Mouse (Mus musculus): ENCODE results near the gene Clec2l.

The Clec2l gene

GRCm38 (mm10) chr6:38662714-38663615, at the start of gene Clec2l:
Gene Clec2l, plus strand, starts transcription at chr6:38663069.
- DNase-seq (ENCODE audit: low spot score), result peak; percentile 59

- no peak for DNase-seq (ENCODE audit: low spot score)
Measured at GRCm38 (mm10) chr6:38622406-38622805, 40.5 kb upstream of the Clec2l start.

GRCm38 (mm10) chr6:38623457-38623856, 39.4 kb upstream of the Clec2l start:
- DNase-seq (ENCODE audit: low spot score), result no peak

GRCm38 (mm10) chr6:38624439-38624838, 38.4 kb upstream of the Clec2l start:
- DNase-seq (ENCODE audit: low spot score), result no peak

- DNase-seq (ENCODE audit: low spot score), result no peak
Measured at GRCm38 (mm10) chr6:38626086-38626485, 36.8 kb upstream of the Clec2l start.

- no peak for DNase-seq (ENCODE audit: low spot score)
Measured at GRCm38 (mm10) chr6:38627081-38627480, 35.8 kb upstream of the Clec2l start.

- no peak for DNase-seq (ENCODE audit: low spot score)
Measured at GRCm38 (mm10) chr6:38627486-38627885, 35.4 kb upstream of the Clec2l start.

- no peak for DNase-seq (ENCODE audit: low spot score)
Measured at GRCm38 (mm10) chr6:38629556-38629955, 33.3 kb upstream of the Clec2l start.

- no peak for DNase-seq (ENCODE audit: low spot score)
Measured at GRCm38 (mm10) chr6:38632826-38633225, 30.0 kb upstream of the Clec2l start.

- no peak for DNase-seq (ENCODE audit: low spot score)
Measured at GRCm38 (mm10) chr6:38634461-38634860, 28.4 kb upstream of the Clec2l start.

GRCm38 (mm10) chr6:38635941-38636851, 26.7 kb upstream of the Clec2l start:
- DNase-seq (ENCODE audit: low spot score), result peak; percentile 66

GRCm38 (mm10) chr6:38636852-38637618, 25.8 kb upstream of the Clec2l start, which contains the start of gene Klrg2:
Gene Klrg2, minus strand, starts transcription at chr6:38637242.
- peak; percentile 71 for DNase-seq (ENCODE audit: low spot score)

GRCm38 (mm10) chr6:38640401-38640800, 22.5 kb upstream of the Clec2l start:
- no peak for DNase-seq (ENCODE audit: low spot score)

- no peak for DNase-seq (ENCODE audit: low spot score)
Measured at GRCm38 (mm10) chr6:38641228-38641627, 21.6 kb upstream of the Clec2l start.

GRCm38 (mm10) chr6:38641645-38642044, 21.2 kb upstream of the Clec2l start:
- DNase-seq (ENCODE audit: low spot score), result no peak

- no peak for DNase-seq (ENCODE audit: low spot score)
Measured at GRCm38 (mm10) chr6:38642593-38642992, 20.3 kb upstream of the Clec2l start.

- no peak for DNase-seq (ENCODE audit: low spot score)
Measured at GRCm38 (mm10) chr6:38643039-38643438, 19.8 kb upstream of the Clec2l start.

- DNase-seq (ENCODE audit: low spot score), result peak; percentile 46
Measured at GRCm38 (mm10) chr6:38649545-38649944, 13.3 kb upstream of the Clec2l start.

- peak; percentile 90 for DNase-seq (ENCODE audit: low spot score)
Measured at GRCm38 (mm10) chr6:38650263-38650937, 12.5 kb upstream of the Clec2l start.

- peak; percentile 75 for DNase-seq (ENCODE audit: low spot score)
Measured at GRCm38 (mm10) chr6:38661626-38662025, 1.2 kb upstream of the Clec2l start.

GRCm38 (mm10) chr6:38669580-38669979, 6.7 kb downstream of the Clec2l start:
- DNase-seq (ENCODE audit: low spot score), result no peak
